Mouse (Mus musculus): ENCODE data around the gene Gal.

DNA sequence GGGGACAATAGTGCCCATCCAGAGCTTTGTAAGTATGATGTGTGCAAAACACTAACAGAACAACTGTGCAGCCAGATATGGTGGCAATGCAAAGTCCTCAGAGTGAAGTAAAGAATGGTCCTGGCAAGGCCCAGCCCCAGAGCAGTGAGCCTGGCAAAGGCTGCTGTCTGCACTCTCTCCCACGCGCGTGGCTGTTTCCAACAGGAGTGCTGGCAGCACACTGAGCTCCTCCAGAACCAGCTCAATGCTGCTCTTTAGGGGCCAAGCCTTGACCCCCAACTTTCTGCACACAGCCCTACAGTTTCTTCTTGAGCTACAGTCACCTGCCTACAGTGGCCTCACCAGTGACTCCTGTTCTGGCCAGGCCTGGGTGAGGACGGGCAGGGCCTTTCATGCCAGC lies 43.4 kb upstream of the Gal start:
- TF ChIP-seq CTCF (IDR thresholded peaks at IDR 0.05; ENCODE audit: borderline replicate concordance, extremely low read depth, insufficient read depth, insufficient read length) (no peak), POLR2A (IDR thresholded peaks at IDR 0.05; ENCODE audit: borderline replicate concordance, extremely low read depth, insufficient read depth, insufficient read length, poor library complexity, severe bottlenecking) (no peak)
